Mouse (Mus musculus) CH12.LX (cell line): Measurements from ENCODE around the gene Fxyd7.

Experiments used
- BHLHE40 ChIP-seq: IDR thresholded peaks from 2 replicates; pipeline ENCODE4 v1.6.1; 2011; ENCODE audit warnings: mild to moderate bottlenecking, low read depth, low read length, improper control_type of control experiment
- CTCF ChIP-seq, 2 experiments: IDR thresholded peaks in 1 of 2; conservative IDR thresholded peaks in 1 of 2; 2 replicates each; pipeline ENCODE4 v1.5.1; 2011 to 2012; ENCODE audit warnings: low read depth in 2 of 2, low read length in 2 of 2, improper control_type of control experiment in 1 of 2, inconsistent platforms in 1 of 2, mild to moderate bottlenecking in 1 of 2, moderate library complexity in 1 of 2
- E2F4 ChIP-seq: IDR thresholded peaks from 2 replicates; pipeline ENCODE4 v1.6.1; 2011; ENCODE audit warnings: low read depth, low read length, improper control_type of control experiment; ENCODE audit not compliant: insufficient replicate concordance
- EP300 ChIP-seq: IDR thresholded peaks from 2 replicates; pipeline ENCODE4 v1.6.1; 2011; ENCODE audit warnings: low read length, improper control_type of control experiment
- JUN ChIP-seq: IDR thresholded peaks from 2 replicates; pipeline ENCODE4 v1.6.1; 2011; ENCODE audit warnings: low read depth, mild to moderate bottlenecking, low read length, improper control_type of control experiment, moderate library complexity; ENCODE audit not compliant: insufficient read depth
- POLR2A ChIP-seq: IDR thresholded peaks from 2 replicates; pipeline ENCODE4 v1.6.1; 2011; ENCODE audit warnings: low read depth, mild to moderate bottlenecking, improper control_type of control experiment, low read length
- POLR2AphosphoS2 ChIP-seq: IDR thresholded peaks from 2 replicates; pipeline ENCODE4 v1.6.1; 2011; ENCODE audit warnings: low read depth, low read length, improper control_type of control experiment
- RAD21 ChIP-seq: IDR thresholded peaks from 2 replicates; pipeline ENCODE4 v1.6.1; 2011; ENCODE audit warnings: low read depth, mild to moderate bottlenecking, low read length, improper control_type of control experiment, moderate library complexity
- SIN3A ChIP-seq: IDR thresholded peaks from 2 replicates; pipeline ENCODE4 v1.6.1; 2012; ENCODE audit warnings: low read length, improper control_type of control experiment, inconsistent platforms
- TBP ChIP-seq: conservative IDR thresholded peaks from 2 replicates; pipeline ENCODE4 v1.6.1; 2011; ENCODE audit warnings: low read depth, low read length, improper control_type of control experiment
- TCF12 ChIP-seq: IDR thresholded peaks from 2 replicates; pipeline ENCODE4 v1.6.1; 2014; ENCODE audit warnings: low read depth, mild to moderate bottlenecking, inconsistent platforms, low read length, improper control_type of control experiment
- USF1 ChIP-seq: IDR thresholded peaks from 2 replicates; pipeline ENCODE4 v1.6.1; 2014; ENCODE audit warnings: low read depth, mild to moderate bottlenecking, inconsistent platforms, low read length, improper control_type of control experiment
- ZNF384 ChIP-seq: IDR thresholded peaks from 2 replicates; pipeline ENCODE4 v1.6.1; 2012; ENCODE audit warnings: low read depth, low read length, improper control_type of control experiment, inconsistent platforms

DNA sequence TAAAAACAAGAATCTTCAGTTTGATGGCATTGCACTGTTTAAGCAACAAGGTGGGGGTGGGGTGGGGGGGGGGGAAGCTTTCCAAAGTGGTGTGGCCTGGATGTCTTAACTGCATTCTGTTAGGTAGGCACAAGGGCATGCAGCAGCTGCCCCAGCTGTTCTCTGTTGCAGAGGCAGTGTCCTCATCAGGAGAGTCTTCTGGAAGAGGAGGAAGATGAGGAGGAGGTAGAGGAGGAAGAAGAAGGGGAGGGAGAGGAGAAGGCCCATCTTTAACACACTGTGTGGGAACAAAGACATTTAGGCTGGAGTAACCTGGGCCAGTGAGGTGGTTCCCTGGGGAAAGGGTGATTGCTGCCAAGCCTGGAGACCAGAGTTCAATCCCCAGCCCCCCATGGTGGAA, 30.8 kb upstream of the Fxyd7 start:
- TF ChIP-seq EP300 (no peak), RAD21 (no peak), SIN3A (no peak), CTCF (conservative IDR thresholded peaks at IDR 0.05 in 1 of 2, IDR thresholded peaks at IDR 0.05 in 1 of 2; ENCODE audit: low read depth in 2 of 2, low read length in 2 of 2) (no peak), POLR2A (no peak), POLR2AphosphoS2 (no peak), USF1 (no peak), ZNF384 (no peak), E2F4 (no peak), TBP (no peak), BHLHE40 (no peak), JUN (no peak), TCF12 (no peak)
